Mouse (Mus musculus): Measurements from ENCODE around the gene Cst9. TPM values are rescaled to one million over a fixed set of nuclear protein-coding genes. Genes with fewer than 3 reads are reported as not detected.

Gene Cst9
- not detected for total RNA-seq (2023)

GRCm38 (mm10) chr2:148834912-148835311 lies at the start of gene Cst9:
Cst9 (plus strand) TSS chr2:148835147.

DNA sequence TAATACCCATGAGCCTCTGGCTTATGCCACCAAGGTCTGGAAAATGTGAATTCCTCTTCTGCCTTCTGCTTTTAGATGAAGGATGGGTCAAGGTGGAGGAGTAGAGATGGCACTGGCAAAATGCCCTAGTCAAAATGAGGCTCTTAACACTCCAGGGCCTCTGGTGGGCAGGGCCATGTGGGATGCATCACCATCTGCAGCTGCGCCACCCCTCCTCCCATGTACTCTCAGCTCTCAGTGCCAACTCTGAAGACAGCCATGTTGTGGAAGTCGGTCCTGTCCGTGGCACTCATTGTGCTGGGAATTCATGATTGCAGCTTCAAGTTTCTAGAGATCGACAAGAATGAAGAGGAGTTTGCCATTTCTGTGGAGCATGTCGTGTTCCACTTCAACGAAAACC lies 45.8 kb upstream of the Cst9 start, which contains the start of gene Cst12:
TSS of gene Cst12 (plus strand) at position 220 of the 400 bp plus-strand sequence.

GRCm38 (mm10) chr2:148798485-148798884 lies 36.5 kb upstream of the Cst9 start, which contains the start of gene Cst8:
Cst8 (plus strand) TSS chr2:148798785.

DNA sequence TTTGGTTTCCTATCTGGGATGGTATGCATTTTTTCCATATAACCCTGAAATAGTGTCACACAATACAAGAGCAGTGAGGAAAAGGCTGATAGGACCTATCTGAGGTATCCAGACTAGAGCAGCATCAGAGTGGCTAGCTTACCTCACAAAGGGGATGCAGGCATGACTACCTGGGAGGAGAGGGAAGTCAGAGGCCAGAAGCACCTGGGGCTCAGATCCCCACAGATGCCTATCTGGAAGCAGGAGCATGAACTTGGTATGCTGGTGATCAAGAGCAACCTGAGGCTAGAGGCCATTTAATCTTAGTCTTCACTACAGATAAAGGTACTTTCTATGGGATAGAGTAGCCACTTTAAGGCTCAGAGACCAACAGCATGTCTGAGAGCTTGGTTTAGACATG lies 15.0 kb upstream of the Cst9 start, which contains the start of gene Cst13:
TSS of gene Cst13 (plus strand) at position 173 of the 400 bp plus-strand sequence.

DNA sequence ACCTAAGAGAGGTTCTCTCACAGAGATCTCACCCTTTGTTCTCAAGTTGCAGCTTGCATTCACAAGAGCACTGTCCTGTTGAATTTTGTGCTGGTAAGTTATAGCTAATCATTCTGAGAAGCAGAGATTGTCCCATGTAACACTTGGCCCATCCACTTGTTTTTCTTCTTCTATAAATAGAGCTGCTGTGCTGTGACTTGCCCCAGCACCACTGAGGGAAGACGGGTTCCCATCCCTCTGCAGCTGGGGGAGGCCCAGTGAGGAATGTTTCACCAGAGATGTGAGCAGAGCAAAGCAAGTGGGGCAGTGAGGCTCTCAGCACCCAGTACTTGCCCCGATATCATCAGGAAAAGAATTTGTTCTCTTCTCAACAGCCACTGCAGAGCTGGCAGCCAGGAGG lies 30.0 kb downstream of the Cst9 start, which contains the start of gene 9230104L09Rik:
TSS of gene 9230104L09Rik (minus strand) at position 73 of the 400 bp plus-strand sequence.

DNA sequence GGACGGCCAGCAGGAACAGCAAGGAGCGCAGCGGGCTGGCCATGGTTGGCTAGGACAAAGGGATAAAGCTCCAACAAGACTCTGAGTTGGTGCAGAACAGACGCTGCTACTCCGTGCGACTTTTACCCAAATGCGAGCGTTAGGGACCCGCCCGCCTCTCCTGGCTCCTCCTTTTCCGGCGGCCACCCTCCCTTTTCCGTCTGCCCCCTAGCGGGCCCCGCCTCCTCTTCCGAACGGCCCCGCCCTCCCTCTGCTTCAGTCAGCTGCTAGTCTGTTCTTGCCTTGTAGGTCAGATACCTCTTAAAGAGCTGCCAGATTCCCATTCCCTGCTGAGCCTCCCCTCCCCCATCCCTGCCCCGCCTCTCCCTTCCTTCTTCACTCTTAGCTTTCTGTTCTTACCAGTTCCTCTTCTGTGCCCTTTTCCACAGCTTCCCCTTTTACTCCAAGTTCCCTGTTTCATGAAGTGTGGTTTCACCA lies 40.4 kb downstream of the Cst9 start, which contains the start of gene Cst3:
TSS of gene Cst3 (minus strand) at position 358 of the 477 bp plus-strand sequence.

Other genes with a start within 250 kb of the Cst9 start
- 10 to 100 TPM; 17.2 to 21.2 TPM for gene Nxt1, start 162.5 kb upstream of the Cst9 start, total RNA-seq (2023)
- gene Gzf1, start 154.1 kb upstream of the Cst9 start, total RNA-seq (2023) = 1 to 10 TPM; 9.5 to 9.9 TPM
- gene Napb, start 102.7 kb upstream of the Cst9 start, total RNA-seq (2023) = 1 to 10 TPM in 1 of 2 experiments, under 1 TPM in 1; 0.77 to 1.1 TPM
- gene Cstl1, start 84.8 kb upstream of the Cst9 start, total RNA-seq (2023) = not detected
- not detected for gene Cst11, start 63.6 kb upstream of the Cst9 start, total RNA-seq (2023)
- not detected for gene 8030411F24Rik, start 53.1 kb upstream of the Cst9 start, total RNA-seq (2023)
- gene Cst12, start 45.8 kb upstream of the Cst9 start, total RNA-seq (2023) = not detected
- gene Cst8, start 36.4 kb upstream of the Cst9 start, total RNA-seq (2023) = not detected
- not detected for gene Cst13, start 15.1 kb upstream of the Cst9 start, total RNA-seq (2023)
- not detected for gene 9230104L09Rik, start 29.9 kb downstream of the Cst9 start, total RNA-seq (2023)
- gene Cst3, start 40.5 kb downstream of the Cst9 start, total RNA-seq (2023) = 10 to 100 TPM; 66.1 to 78.2 TPM
- not detected for gene Gm1330, start 168.1 kb downstream of the Cst9 start, total RNA-seq (2023)
- gene Gm10750, start 182.1 kb downstream of the Cst9 start, total RNA-seq (2023) = not detected